Comparison of ENCODE assay signal across 8 mouse cellular contexts in the genomic region with DNA sequence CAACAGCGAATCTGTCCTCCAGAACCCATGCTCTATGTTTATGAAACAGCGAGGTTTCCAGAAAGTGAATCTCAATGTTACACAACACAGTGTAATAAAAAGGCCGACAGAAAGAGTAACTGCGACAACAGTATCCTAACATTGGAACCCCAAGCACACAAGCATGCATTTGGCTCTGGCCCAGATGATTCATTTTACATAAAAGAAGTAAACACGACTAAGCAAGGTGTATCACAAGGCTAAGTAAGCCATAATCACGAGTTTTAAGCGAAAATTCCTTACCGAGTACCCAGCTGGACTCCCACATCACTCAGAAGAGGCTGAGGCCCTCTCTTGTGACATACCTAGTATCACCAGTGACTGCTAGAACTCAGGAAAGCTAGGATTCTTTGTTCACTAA. TPM values are rescaled to one million over a fixed set of nuclear protein-coding genes. Genes with fewer than 3 reads are reported as not detected.
A peak's percentile ranks its signal among the peaks of the same experiment; 100 is the strongest.
DNase-seq lines count a peak whose midpoint lies in the region; ATAC-seq and TF ChIP-seq lines count a peak whose summit lies in the region.

No protein-coding gene starts in this region.

- H3K27me3 ChIP-seq in heart, adult 2 months (ENCODE audit: control insufficient read depth, insufficient read depth, low read length), result no peaks in the 10 kb centered on the region
- no peaks in the 10 kb centered on the region for H3K27me3 ChIP-seq in heart, embryonic 10.5 days (ENCODE audit: insufficient read depth, poor library complexity, severe bottlenecking)
- no peaks in the 10 kb centered on the region for H3K27me3 ChIP-seq in limb, embryonic 11.5 days (ENCODE audit: control insufficient read depth, insufficient read depth, low read length)

- H3K4me3 ChIP-seq in heart, adult 2 months, result peak overlapping the region; percentile 75
- H3K4me3 ChIP-seq in heart, embryonic 10.5 days, result peak overlapping the region; percentile 74
- H3K4me3 ChIP-seq in limb, embryonic 11.5 days (ENCODE audit: low read depth, low read length), result peak overlapping the region; percentile 23

- peaks cover 30% of the 10 kb centered on the region for H3K36me3 ChIP-seq in heart, adult 2 months (ENCODE audit: control insufficient read depth, insufficient read depth, low read length)
- no peaks in the 10 kb centered on the region for H3K36me3 ChIP-seq in heart, embryonic 10.5 days
- H3K36me3 ChIP-seq in limb, embryonic 11.5 days (ENCODE audit: control insufficient read depth, insufficient read depth, low read length), result no peaks in the 10 kb centered on the region

- intact Hi-C loops in heart, adult 2 months (cut with DNase I), result no loop called here

- no peak for TF ChIP-seq EP300 in heart, adult 2 months (IDR thresholded peaks at IDR 0.05; ENCODE audit: insufficient read depth, low read depth, low read length)

- WGBS in heart, adult 2 months, result 7% methylated on average over 8 of the region's 8 CpGs
- WGBS in heart, embryonic 10.5 days, result 46% methylated on average over 8 of the region's 8 CpGs
- 41% methylated on average over 8 of the region's 8 CpGs for WGBS in limb, embryonic 11.5 days

- H3K27ac ChIP-seq in heart, adult 2 months, result peak overlapping the region; percentile 85
- no peak overlapping the region for H3K27ac ChIP-seq in heart, embryonic 10.5 days
- H3K27ac ChIP-seq in limb, embryonic 11.5 days (replicated peaks; ENCODE audit: low read depth, low read length), result no peak overlapping the region

- DNase-seq in heart, adult 2 months, result peak in 1 of 2 experiments; percentile 20
- no peak for DNase-seq in heart, postnatal 4 days
- DNase-seq in adrenal gland, postnatal 14 days, result peak; percentile 36
- DNase-seq in heart, embryonic 10.5 days (ENCODE audit: low spot score), result no peak
- DNase-seq in limb, embryonic 11.5 days (ENCODE audit: low spot score), result no peak
- DNase-seq in naive thymus-derived CD4-positive, alpha-beta T cell, adult 2 months (ENCODE audit: low read depth), result peak; percentile 27
- no peak for DNase-seq in T-cell, adult 2 months (ENCODE audit: low spot score)
- no peak for DNase-seq in gastrocnemius, postnatal 10 days

- TF ChIP-seq POLR2A in heart, adult 2 months (IDR thresholded peaks at IDR 0.05; ENCODE audit: insufficient read depth, low read depth, low read length), result no peak

- no peak for ATAC-seq in limb, embryonic 11.5 days (ENCODE audit: insufficient number of reproducible peaks, low FRiP score, low TSS enrichment, low read depth)

- H3K4me1 ChIP-seq in heart, adult 2 months (ENCODE audit: control insufficient read depth, insufficient read depth, low read length), result peaks cover 23% of the 10 kb centered on the region
- H3K4me1 ChIP-seq in heart, embryonic 10.5 days, result peaks cover 29% of the 10 kb centered on the region
- H3K4me1 ChIP-seq in limb, embryonic 11.5 days (ENCODE audit: control insufficient read depth, insufficient read depth, low read length), result peaks cover 8% of the 10 kb centered on the region

- H3K9ac ChIP-seq in heart, adult 2 months (ENCODE audit: low read depth, low read length), result peak overlapping the region; percentile 48
- H3K9ac ChIP-seq in limb, embryonic 11.5 days (ENCODE audit: low read length), result peak overlapping the region; percentile 23; the same call in 1 of the 2 replicates

- TF ChIP-seq CTCF in heart, adult 2 months (IDR thresholded peaks at IDR 0.05), result no peak

- H3K79me2 ChIP-seq in heart, adult 2 months (replicated peaks; ENCODE audit: control insufficient read depth, insufficient read depth, low read length), result peaks cover 16% of the 10 kb centered on the region

- H3K9me3 ChIP-seq in heart, embryonic 10.5 days, result no peaks in the 10 kb centered on the region
- no peaks in the 10 kb centered on the region for H3K9me3 ChIP-seq in limb, embryonic 11.5 days (ENCODE audit: control insufficient read depth, low read length)

- H3K4me2 ChIP-seq in limb, embryonic 11.5 days (ENCODE audit: low read depth, severe bottlenecking), result peak overlapping the region; percentile 77

RNA-seq across cellular contexts. Expression of a gene that starts 2.5 kb away (rescaled TPM):
- total RNA-seq in heart, adult 2 months (2021), result 10 to 100 TPM; 42.2 to 44.2 TPM
- polyA plus RNA-seq in heart, adult 2 months (2012; rRNA removed), result 16.1 and 22.3 TPM in 2 replicates
- 10 to 100 TPM; 47.0 to 50.2 TPM for total RNA-seq in heart, postnatal 4 days (2021)
- total RNA-seq in adrenal gland, postnatal 14 days (2021), result 57.1 and 74.2 TPM in 2 replicates
- 6.8 and 11.6 TPM in 2 replicates for polyA plus RNA-seq in heart, embryonic 10.5 days (2016; fragmentation: Nextera tagmentation; extraction: Ambion mirVana)
- 12.7 and 14.5 TPM in 2 replicates for polyA plus RNA-seq in limb, embryonic 11.5 days (2014; fragmentation: Nextera tagmentation; extraction: Ambion mirVana)
- total RNA-seq in gastrocnemius, postnatal 10 days (2021), result 10 to 100 TPM; 38.1 to 43.4 TPM

Comparison
In these comparisons a context has a peak if more than half of its experiments do, and no peak if none do; other contexts are left out.
1. DNase-seq: peak in adrenal gland, postnatal 14 days (single experiment) and naive thymus-derived CD4-positive, alpha-beta T cell, adult 2 months (single experiment); none in heart, postnatal 4 days (single experiment), heart, embryonic 10.5 days (single experiment), limb, embryonic 11.5 days (single experiment), T-cell, adult 2 months (single experiment) and gastrocnemius, postnatal 10 days (single experiment).
2. H3K4me3 ChIP-seq: peak in every context shown above with its lines; median percentile 75 in heart, adult 2 months; 74 in heart, embryonic 10.5 days; 23 in limb, embryonic 11.5 days.